Mouse (Mus musculus) spleen, adult 18-20 months (tissue): Measurements from ENCODE around the gene Pkd1l2.
A peak's percentile ranks its signal among the peaks of the same experiment; 100 is the strongest.

Experiments
- DNase-seq, 2 experiments: peaks; one replicate each; pipeline ENCODE4 v3.0.0; 2022; ENCODE audit warnings: mixed read lengths in 2 of 2

Pkd1l2 gene

DNA sequence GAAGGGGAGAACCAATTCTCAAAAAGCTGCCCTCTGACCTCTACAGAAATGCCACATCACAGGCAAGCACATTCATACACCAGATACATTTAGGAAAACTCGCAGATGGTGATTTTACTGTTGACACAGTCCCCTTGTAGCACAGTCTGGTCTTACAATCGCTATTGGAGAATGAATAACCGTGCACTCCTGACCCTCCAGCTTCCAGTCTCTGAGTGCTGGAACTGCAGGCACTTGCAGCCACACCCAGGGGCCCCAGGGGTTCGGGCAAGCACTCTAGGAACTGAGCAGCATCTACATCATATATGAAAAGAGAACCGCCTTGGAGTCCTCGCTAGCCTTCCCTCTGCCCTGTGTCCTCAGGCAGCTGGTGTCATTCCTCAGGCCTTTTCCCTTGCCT is 50.8 kb downstream of the Pkd1l2 start:
- DNase-seq, result no peak

GRCm38 (mm10) chr8:117028686-117029085 is 53.6 kb downstream of the Pkd1l2 start:
- DNase-seq, result no peak

GRCm38 (mm10) chr8:117027601-117028000 is 54.6 kb downstream of the Pkd1l2 start:
- no peak for DNase-seq

GRCm38 (mm10) chr8:117022297-117022993 is 59.8 kb downstream of the Pkd1l2 start:
- no peak for DNase-seq

- no peak for DNase-seq
Measured at GRCm38 (mm10) chr8:117019323-117020275, 62.6 kb downstream of the Pkd1l2 start.

- DNase-seq, result no peak
Measured at GRCm38 (mm10) chr8:117017896-117018295, 64.4 kb downstream of the Pkd1l2 start.

- no peak for DNase-seq
Measured at GRCm38 (mm10) chr8:117017006-117017405, 65.2 kb downstream of the Pkd1l2 start.

DNA sequence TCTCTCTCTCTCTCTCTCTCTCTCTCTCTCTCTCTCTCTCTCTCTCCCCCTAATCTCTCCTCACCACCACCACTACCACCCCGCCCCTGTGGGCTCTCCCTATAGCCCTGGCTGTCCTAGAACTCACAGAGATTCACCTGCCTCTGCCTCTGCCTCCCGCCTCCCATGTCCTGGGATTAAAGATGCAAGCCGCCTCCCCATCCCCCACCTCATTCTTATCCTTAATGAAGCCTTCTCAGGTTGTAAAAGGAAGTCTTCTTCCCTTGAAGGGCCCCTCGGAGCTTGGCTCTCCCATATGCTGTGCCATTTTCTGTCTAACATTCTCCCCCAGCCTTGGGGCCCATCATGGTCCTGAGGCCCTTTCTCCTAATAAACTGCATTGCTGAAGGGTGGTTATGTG is 66.6 kb downstream of the Pkd1l2 start:
- DNase-seq, result no peak

DNA sequence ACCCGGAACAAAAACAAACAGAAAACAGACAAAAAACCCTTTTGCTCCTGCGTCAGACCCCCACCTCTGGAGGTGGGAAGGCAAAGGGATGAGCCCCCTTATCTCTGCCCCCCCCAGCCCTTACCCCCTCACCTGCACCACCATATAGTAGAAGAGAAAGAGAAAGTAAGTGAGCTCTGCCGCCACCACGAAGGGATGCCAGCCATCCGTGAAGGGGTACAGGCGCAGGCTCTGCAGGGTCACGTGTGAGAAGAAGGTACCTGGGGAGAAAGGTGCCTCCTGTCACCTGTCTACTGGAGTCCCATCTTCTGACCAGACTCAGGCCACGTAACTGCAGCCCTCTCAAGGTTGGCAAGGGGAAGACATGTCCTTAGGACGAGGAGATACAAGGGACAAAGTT is 70.9 kb downstream of the Pkd1l2 start:
- peak; percentile 24 to 26 for DNase-seq

- DNase-seq, result no peak
Measured at GRCm38 (mm10) chr8:116994016-116994716, 88.1 kb downstream of the Pkd1l2 start.

DNA sequence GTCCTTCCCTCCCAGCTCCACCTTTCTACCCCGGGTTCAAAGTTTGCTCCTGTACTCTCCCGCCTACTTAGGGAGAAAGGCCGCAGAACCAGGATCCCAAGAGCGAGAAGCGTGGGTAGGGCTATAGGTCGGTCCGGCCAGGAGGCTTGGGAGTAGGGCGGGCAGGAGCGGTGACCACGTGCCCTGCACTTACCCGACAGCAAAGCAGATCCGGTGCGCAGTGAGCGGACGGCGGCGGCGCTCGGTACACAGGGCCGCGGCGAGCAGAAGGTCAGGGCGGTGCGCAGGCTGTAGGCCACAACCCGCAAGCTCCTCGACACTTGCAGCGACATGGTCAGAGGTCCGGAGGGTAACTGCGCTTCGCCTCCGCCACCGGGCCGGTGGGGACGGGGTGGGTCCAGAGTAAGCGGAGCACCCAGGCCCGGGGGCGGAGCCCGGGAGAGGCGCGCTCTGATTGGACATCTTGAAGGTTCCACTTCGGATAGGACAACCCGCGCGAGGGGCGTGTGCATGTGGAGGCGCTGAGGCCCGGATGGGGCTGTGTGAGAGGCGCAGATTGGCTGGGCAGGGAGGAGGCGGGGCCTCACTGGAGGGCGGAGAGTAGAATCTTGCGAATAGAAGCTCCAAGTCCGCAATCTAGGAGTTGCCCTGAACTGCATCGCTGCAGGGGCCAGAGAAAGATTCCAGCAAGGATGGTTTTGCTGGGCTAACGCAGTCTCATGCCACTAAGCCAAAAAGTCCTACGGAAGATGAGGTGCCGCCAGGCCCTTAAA is 89.0 kb downstream of the Pkd1l2 start, which contains the start of gene Gcsh:
Gene Gcsh, minus strand, starts transcription at position 443 of the 773 bp plus-strand sequence.
- peak; percentile 96 for DNase-seq

DNA sequence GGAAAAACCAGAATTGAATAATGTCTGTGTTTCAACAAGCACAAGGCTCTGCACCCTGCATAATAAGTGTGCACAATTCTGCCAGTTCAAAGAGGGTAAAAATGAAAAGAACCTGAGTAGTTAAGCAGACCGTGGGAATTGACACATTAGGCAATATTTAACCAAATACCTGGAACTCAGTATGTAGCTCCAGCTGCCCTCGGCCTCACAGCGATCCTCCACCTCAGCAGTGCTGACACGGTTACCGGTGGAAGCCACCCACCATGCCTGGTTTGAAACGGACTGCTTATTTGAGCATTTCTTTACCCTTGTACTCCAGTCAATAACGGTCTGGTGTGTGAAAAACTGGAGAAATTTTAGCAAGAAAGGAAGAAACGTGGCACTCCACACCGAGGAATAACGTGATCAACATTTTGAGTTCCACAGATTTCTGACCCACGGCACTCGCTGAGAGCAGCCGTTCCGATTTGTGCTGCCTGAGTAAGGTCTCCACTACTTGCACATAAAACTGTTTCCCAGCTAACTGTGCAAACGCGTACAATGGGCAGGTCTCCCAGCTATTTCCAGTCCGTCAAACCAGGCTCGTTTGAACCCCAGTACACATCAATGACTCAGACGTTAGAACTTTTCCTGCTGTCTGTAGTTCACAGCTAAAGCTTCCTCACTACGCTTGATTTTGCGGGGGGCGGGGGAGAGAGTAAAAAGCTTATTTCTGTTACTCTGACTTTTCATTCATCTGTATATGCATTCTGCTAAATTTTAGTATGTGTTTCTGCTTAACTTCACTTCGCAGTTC is 89.9 kb downstream of the Pkd1l2 start:
- no peak for DNase-seq

GRCm38 (mm10) chr8:116991241-116991640 is 91.0 kb downstream of the Pkd1l2 start:
- no peak for DNase-seq

DNA sequence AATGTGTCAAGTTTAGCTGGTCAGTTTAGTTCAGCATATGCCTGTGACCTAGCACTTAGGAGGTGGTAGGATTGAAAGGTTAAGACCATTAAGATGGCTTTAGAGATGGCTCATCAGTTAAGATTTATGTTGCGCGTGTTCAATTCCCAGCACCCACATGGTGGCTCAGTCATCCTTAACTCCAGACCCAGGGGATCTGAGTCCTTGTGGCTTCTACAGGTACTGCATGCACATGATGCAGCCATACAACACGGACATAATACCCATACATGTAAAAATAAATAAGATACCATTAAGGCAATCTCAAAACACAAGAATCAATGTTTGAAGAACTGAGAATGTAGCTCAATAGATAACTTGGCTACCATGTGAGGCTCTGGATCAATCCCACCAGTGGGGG is 92.4 kb downstream of the Pkd1l2 start:
- DNase-seq, result no peak

- peak in 1 of 2 experiments; percentile 50 for DNase-seq
Measured at GRCm38 (mm10) chr8:116980117-116980516, 102.1 kb downstream of the Pkd1l2 start.

GRCm38 (mm10) chr8:116978631-116979256 is 103.5 kb downstream of the Pkd1l2 start, which contains the start of gene 1700030J22Rik:
Gene 1700030J22Rik (minus strand): TSS chr8:116978959.
- peak; percentile 96 to 99 for DNase-seq

- no peak for DNase-seq
Measured at GRCm38 (mm10) chr8:116978052-116978451, 104.2 kb downstream of the Pkd1l2 start.

- no peak for DNase-seq
Measured at GRCm38 (mm10) chr8:116975606-116976005, 106.6 kb downstream of the Pkd1l2 start.

DNA sequence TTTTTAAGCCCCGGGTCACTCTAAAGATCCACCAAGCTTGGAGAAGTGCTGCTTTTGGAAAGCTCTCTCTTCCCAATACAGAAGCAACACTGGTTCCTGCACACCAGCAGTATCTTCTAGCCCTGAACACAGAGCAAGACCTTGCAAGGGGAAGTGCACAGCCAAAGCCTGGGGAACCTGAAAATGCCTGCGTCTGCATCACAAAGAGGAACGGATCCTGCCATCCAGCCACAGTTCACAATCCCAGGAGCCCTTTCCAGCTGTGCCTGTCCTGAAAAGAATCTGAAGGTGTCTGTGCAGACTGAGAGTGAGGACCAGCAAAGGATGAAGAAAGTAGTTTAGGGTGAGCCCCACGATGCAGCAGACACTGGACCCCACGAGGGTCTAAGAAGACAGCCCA is 107.2 kb downstream of the Pkd1l2 start:
- DNase-seq, result no peak

- DNase-seq, result no peak
Measured at GRCm38 (mm10) chr8:116969531-116969930, 112.7 kb downstream of the Pkd1l2 start.

DNA sequence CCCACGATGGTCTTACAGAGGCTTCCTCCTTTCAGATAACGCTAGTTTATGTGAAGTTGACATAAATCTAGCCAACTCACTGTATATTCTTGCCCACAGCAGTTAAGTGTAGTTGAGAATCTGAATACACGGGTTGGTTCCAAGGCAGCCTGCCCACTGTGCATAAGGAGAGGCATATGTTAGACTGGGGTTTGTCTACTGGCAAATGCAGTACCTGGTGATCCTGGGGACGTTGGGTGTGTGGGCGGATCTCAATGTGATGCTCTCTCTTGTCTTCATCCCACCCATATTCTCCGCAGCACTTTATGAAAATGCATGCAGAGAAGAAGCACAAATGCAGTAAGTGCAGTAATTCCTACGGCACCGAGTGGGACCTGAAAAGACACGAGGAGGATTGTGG is 127.8 kb downstream of the Pkd1l2 start:
- DNase-seq, result no peak
